Mouse (Mus musculus) heart, embryonic 11.5 days (tissue): ENCODE data around the gene Lurap1l. TPM values are rescaled to one million over a fixed set of nuclear protein-coding genes. Genes with fewer than 3 reads are reported as not detected.
"Not testable (repeated sequence)": the region's sequence is repeated elsewhere in the genome, so short reads cannot be mapped to it uniquely, and the experiment has no call there.

Experiments
- ATAC-seq: fragments of 200-750 bp; cut with Nextera tagmentation; replicated peaks from 2 replicates; pipeline ENCODE4 v1.8.0; 2017; ENCODE audit warnings: moderate library complexity; ENCODE audit not compliant: insufficient number of reproducible peaks, low FRiP score, low TSS enrichment
- H3K27ac ChIP-seq: fragments of 300-500 bp; sonication (generic); 2 replicates; pipeline ENCODE4 v1.5.1; 2014; ENCODE audit warnings: mild to moderate bottlenecking, low read depth, low read length
- H3K27me3 ChIP-seq: fragments of 300-500 bp; sonication (generic); 2 replicates; pipeline ENCODE4 v1.6.1; 2014; ENCODE audit warnings: mild to moderate bottlenecking, low read length, mixed read lengths; ENCODE audit not compliant: control insufficient read depth, insufficient read depth
- H3K36me3 ChIP-seq: fragments of 300-500 bp; sonication (generic); 2 replicates; pipeline ENCODE4 v1.6.1; 2014; ENCODE audit warnings: mild to moderate bottlenecking, low read length, moderate library complexity, mixed read lengths; ENCODE audit not compliant: control insufficient read depth, insufficient read depth
- H3K4me1 ChIP-seq: fragments of 300-500 bp; sonication (generic); 2 replicates; pipeline ENCODE4 v1.6.1; 2014; ENCODE audit warnings: low read length; ENCODE audit not compliant: control insufficient read depth, insufficient read depth
- H3K4me2 ChIP-seq: fragments of 300-500 bp; sonication (generic); 2 replicates; pipeline ENCODE4 v1.6.1; 2014; ENCODE audit warnings: mild to moderate bottlenecking, moderate library complexity
- H3K4me3 ChIP-seq: fragments of 300-500 bp; sonication (generic); 2 replicates; pipeline ENCODE4 v1.5.1; 2014; ENCODE audit warnings: low read depth, low read length
- H3K9ac ChIP-seq: fragments of 300-500 bp; sonication (generic); 2 replicates; pipeline ENCODE4 v1.6.1; 2014; ENCODE audit warnings: mild to moderate bottlenecking, low read depth, low read length, moderate library complexity
- H3K9me3 ChIP-seq: fragments of 300-500 bp; sonication (generic); replicated peaks from 2 replicates; pipeline ENCODE4 v1.6.1; 2016; ENCODE audit warnings: low read length; ENCODE audit not compliant: control insufficient read depth
- WGBS: fragments of 180-500 bp; shearing (Covaris S2); extraction: QIAGEN DNeasy Blood & Tissue Kit; methylation state at CpG from one replicate; pipeline ENCODE4 v1.1.7; 2014; ENCODE audit not compliant: insufficient replicate concordance; 5-methylcytosine and 5-hydroxymethylcytosine counted together
- polyA plus RNA-seq: library from polyadenylated mRNA; unstranded; fragments of >200 nt; fragmentation: Nextera tagmentation; extraction: Ambion mirVana; gene quantifications from 2 replicates; pipeline ENCODE4 v1.2.1, GENCODE M21; 2014

The Lurap1l gene
- polyA plus RNA-seq, 1 experiment from 2014 or later, result 2.5 TPM

DNA sequence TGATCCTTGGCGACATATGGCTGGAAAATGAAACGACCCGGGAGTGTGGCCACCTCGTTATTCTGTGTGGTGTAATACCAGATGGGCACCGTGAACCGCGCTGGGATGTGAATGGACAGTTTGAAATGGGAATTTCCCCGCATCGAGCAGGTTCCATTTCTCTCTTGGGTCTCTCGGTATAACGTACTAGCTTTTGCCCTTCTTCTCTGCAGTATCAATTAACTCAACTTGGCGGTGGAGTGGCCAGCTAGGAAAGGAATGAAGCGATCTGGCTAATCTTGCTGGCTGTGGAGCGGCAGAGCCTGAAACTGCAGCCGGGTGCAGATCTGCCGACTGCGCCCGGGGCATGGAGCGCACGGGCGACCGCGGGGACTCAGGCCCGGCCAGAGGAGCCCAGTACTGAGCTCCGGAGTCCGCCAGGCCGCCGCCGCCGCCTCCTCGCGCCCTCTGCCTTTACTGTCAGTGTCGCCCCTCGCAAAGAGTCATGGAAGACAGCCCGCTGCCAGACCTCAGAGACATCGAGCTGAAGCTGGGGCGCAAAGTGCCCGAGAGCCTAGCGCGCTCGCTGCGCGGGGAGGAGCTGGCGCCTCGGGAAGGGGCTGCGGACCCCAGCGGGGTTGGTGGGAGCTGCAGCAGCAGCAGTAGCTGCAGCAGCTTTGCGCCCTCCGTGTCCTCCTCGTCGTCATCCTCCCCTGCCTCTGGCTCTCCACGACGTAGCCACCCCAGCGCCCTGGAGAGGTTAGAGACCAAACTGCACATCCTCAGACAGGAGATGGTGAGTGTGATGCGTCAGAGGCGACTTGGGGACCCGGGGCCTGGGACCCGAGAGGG is 640 bp downstream of the Lurap1l start:
- peak overlapping the region; percentile 69 for H3K4me3 ChIP-seq
- H3K9me3 ChIP-seq, result no peaks in the 10 kb centered on the region
- under 1% methylated on average over 49 of the region's 58 CpGs for WGBS
- no peaks in the 10 kb centered on the region for H3K27me3 ChIP-seq
- ATAC-seq, result peak; percentile 69
- no peaks in the 10 kb centered on the region for H3K36me3 ChIP-seq
- H3K4me2 ChIP-seq, result peak overlapping the region; percentile 96
- H3K27ac ChIP-seq, result no peak overlapping the region; the same call in 1 of the 2 replicates
- peak overlapping the region; percentile 73 for H3K9ac ChIP-seq
- no peaks in the 10 kb centered on the region for H3K4me1 ChIP-seq

DNA sequence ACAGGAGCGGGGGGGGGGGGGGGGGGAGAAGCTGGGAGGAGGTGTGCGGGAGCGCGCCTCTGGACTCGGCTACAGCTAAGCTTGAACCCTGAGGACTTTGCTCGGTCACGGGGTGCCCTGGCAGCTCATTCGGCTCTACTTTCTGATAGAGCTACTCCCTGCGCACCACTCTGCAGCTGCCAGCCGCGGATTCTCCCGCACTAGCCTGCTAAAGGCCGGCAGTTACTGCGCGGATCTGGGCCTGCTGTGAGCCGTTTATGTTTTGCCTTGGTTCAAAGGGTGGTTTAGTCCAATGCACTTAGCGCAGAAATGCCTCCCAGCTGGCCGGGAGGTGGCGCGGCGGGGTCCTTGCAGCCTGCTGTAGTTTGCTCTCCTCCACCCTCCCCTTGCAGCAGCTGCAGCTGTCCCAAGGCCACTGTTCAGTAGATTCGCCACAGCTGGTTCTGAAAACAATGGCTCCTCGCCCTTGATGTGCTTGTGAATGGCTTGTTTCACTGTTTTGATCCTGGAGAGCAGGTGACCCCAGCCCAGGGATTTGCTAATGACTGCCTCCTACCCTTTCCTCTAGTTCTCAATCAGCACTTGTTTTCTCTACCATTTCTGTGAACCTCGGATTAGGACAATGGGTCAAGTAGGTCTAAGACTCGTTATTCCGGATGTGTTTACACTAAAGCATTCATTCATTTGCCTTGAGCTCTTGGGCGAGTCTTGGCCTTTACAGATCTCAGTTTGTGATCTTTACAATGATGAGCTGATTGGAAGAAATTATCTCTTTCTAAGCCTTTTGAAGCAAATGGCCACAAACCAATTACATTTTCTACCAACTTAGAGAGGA is 1.5 kb downstream of the Lurap1l start:
- peak; percentile 79 for ATAC-seq

DNA sequence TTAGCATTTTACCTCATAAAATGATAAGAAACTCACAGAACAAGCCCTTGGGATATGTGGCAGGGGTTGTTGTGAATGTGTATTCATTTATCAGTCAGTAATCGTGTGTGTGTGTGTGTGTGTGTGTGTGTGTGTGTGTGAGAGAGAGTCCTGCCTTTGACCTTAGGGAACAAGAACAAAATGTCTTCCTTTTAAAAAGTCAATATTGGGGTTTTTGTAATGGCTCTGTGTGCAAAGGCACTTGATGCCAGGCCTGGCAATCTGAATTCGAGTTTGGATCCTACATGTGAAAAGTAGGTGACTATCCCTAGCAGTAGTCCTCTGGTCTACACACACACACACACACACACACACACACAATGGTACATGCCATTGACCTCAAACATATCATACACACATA is 4.8 kb downstream of the Lurap1l start:
- Histone ChIP-seq H3K9me3 (no peaks in the 10 kb centered on the region), H3K27ac (no peak overlapping the region), H3K36me3 (no peaks in the 10 kb centered on the region), H3K27me3 (no peaks in the 10 kb centered on the region), H3K4me1 (no peaks in the 10 kb centered on the region), H3K4me2 (no peak overlapping the region), H3K4me3 (no peak overlapping the region), H3K9ac (no peak overlapping the region)
- ATAC-seq, result no peak
- WGBS, result 52% methylated on average over 2 of the region's 2 CpGs

More for the DNA sequence above, 1.5 kb downstream of the Lurap1l start:
- Histone ChIP-seq H3K9me3 (no peaks in the 10 kb centered on the region), H3K36me3 (no peaks in the 10 kb centered on the region), H3K9ac (peak overlapping the region; percentile 73), H3K4me1 (no peaks in the 10 kb centered on the region), H3K4me3 (peak overlapping the region; percentile 69), H3K4me2 (peak overlapping the region; percentile 96), H3K27ac (no peak overlapping the region), H3K27me3 (no peaks in the 10 kb centered on the region)
- WGBS, result 2% methylated on average over 22 of the region's 27 CpGs

DNA sequence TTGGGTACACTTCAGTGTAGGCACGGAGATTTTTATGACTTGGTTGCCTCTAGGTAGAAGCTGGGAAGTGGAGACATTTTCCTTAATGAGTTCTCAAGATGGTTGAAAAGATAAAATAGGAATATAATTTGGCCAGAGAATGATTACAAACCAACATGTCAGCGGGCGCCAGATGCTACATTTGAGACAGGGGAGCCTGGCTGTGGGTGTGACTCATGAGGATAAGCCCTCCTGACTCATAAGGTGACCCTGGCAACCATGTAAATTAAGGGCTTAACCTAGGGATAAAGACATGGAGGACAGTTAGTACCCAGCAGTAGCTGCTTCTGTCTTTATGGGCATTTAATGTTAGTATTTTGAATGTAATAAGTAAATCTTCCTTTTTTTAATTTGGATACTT is 6.2 kb downstream of the Lurap1l start:
- H3K9ac ChIP-seq, result no peak overlapping the region
- no peaks in the 10 kb centered on the region for H3K9me3 ChIP-seq
- no peaks in the 10 kb centered on the region for H3K4me1 ChIP-seq
- no peak overlapping the region for H3K4me3 ChIP-seq
- ATAC-seq, result no peak
- H3K27ac ChIP-seq, result no peak overlapping the region
- no peak overlapping the region for H3K4me2 ChIP-seq
- H3K27me3 ChIP-seq, result no peaks in the 10 kb centered on the region
- 67% methylated on average over 3 of the region's 3 CpGs for WGBS
- H3K36me3 ChIP-seq, result no peaks in the 10 kb centered on the region

DNA sequence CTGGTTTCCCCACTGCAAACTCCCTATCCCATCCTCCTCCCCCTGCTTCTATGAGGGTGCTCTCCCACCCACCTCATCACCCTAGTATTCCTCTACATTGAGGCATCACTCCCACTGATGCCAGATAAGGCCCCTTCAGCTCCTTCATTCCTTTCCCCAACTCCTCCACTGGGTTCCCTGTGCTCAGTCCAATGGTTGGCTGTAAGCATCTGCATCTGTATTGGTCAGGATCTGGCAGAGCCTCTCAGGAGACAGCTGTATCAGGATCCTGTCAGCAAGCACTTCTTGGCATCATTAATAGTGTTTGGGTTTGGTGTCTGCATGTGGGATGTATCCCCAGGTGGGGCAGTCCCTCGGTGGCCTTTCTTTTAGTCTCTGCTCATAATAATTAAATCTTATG is 6.7 kb downstream of the Lurap1l start:
- H3K36me3 ChIP-seq, ATAC-seq, H3K4me3 ChIP-seq, H3K9ac ChIP-seq, H3K4me2 ChIP-seq, H3K4me1 ChIP-seq, H3K27me3 ChIP-seq, H3K27ac ChIP-seq, H3K9me3 ChIP-seq: not testable (repeated sequence)
- 62% methylated on average over 1 of the region's 1 CpGs for WGBS

DNA sequence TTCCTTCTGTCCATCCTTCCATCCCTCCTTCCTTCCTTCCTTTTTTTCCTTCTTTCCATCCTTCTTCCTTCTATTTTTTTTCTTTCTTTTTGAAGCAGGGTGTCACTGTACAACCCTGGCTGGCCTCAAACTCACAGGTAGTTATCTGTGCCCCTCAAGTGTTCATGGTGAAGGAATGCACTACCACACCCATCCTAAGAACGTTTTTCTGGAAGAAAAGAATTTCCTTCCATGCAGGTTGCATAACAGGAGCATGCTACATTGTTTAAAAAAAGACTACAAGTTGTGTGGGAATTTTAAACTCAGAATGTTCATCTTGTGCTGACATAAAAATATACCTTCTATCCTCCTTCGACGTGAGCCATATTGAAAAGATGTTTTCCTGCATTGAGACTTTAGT is 7.4 kb downstream of the Lurap1l start:
- H3K4me1 ChIP-seq, result no peaks in the 10 kb centered on the region
- ATAC-seq, result no peak
- H3K27me3 ChIP-seq, result no peaks in the 10 kb centered on the region
- H3K4me2 ChIP-seq, result no peak overlapping the region
- no peaks in the 10 kb centered on the region for H3K9me3 ChIP-seq
- H3K36me3 ChIP-seq, result no peaks in the 10 kb centered on the region
- no peak overlapping the region for H3K9ac ChIP-seq
- no peak overlapping the region for H3K27ac ChIP-seq
- 61% methylated on average over 3 of the region's 3 CpGs for WGBS
- no peak overlapping the region for H3K4me3 ChIP-seq

DNA sequence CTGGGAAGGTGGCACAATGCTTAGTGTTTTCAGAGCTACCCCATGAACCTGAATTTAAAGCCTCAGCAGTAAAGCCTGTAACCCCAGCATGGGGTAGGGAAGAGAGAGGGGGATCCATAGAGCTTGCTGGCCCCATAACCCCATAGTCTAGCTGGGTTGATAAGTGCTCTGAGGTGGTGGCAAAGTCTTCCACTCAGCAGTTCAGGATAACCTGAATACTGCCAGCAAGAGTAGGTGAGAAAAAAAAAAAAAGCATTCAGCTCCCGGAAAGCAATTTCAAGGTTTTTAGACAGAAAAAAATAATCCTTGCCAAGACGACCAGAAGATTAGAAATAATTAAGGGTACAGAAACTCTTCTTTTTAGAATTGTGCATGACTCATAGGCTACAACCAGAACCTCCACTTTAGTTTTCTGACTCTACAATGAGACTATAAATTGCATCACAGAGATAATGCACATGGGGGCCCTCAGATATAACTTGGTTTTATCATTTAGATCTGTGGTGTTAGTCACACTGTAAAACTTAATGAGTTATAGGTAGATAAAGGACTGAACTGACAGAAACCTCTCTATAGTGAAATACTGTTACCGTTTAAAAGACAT is 8.2 kb downstream of the Lurap1l start:
- H3K36me3 ChIP-seq, result no peaks in the 10 kb centered on the region
- no peak overlapping the region for H3K4me3 ChIP-seq
- H3K9me3 ChIP-seq, result no peaks in the 10 kb centered on the region
- H3K9ac ChIP-seq, result no peak overlapping the region
- no peaks in the 10 kb centered on the region for H3K27me3 ChIP-seq
- H3K4me1 ChIP-seq, result no peaks in the 10 kb centered on the region
- no peak for ATAC-seq
- H3K27ac ChIP-seq, result no peak overlapping the region
- no peak overlapping the region for H3K4me2 ChIP-seq
- WGBS, result 69% methylated on average over 3 of the region's 3 CpGs

DNA sequence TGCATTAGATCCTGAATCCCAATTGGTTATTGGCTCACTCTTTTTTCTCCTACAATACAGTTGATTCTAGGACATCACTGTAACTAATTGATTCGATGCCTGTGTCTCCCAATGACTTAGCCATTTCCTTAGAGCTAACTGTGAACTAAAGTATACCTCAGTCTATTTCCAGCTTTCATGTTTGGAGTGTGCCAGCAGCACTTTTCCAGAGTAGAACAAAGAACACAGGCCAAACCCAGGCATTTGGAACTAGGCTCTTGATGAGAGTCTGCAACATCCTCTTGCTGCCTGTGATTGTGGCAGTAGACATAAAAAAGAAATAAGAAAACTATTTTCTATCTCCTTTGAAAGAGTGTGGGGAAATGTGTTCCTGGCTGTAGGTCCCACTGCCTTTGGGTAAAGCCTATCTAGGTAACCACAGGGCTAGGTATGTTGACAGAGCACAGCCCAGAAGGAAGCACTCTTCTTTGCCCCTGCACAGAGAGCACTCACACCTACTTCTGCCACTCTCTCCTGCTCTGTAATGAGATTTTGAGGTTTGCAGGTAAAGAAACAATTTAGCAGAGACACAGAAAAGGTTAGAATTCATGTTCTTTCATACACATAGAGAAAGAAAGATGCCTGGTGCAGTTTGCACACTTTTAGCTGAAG is 8.9 kb downstream of the Lurap1l start:
- Histone ChIP-seq H3K36me3 (no peaks in the 10 kb centered on the region), H3K4me2 (no peak overlapping the region), H3K4me1 (no peaks in the 10 kb centered on the region), H3K9ac (no peak overlapping the region), H3K27me3 (no peaks in the 10 kb centered on the region), H3K4me3 (no peak overlapping the region), H3K9me3 (no peaks in the 10 kb centered on the region), H3K27ac (no peak overlapping the region)
- 67% methylated on average over 1 of the region's 1 CpGs for WGBS
- ATAC-seq, result no peak
